Mouse (Mus musculus) intestine, embryonic 15.5 days (tissue): ENCODE data around the gene Rnf141. TPM values are rescaled to one million over a fixed set of nuclear protein-coding genes. Genes with fewer than 3 reads are reported as not detected.

Experiments
- ATAC-seq: fragments of 200-750 bp; cut with Nextera tagmentation; 2 replicates; pipeline ENCODE4 v1.8.0; 2017; ENCODE audit warnings: moderate TSS enrichment, moderate library complexity
- H3K27ac ChIP-seq: fragments of 300-500 bp; sonication (generic); 2 replicates; pipeline ENCODE4 v1.5.1; 2015; ENCODE audit warnings: mild to moderate bottlenecking, inconsistent platforms
- H3K27me3 ChIP-seq: fragments of 300-500 bp; sonication (generic); replicated peaks from 2 replicates; pipeline ENCODE4 v1.6.1; 2015; ENCODE audit warnings: inconsistent platforms
- H3K36me3 ChIP-seq: fragments of 300-500 bp; sonication (generic); 2 replicates; pipeline ENCODE4 v1.6.1; 2015; ENCODE audit warnings: inconsistent platforms
- H3K4me1 ChIP-seq: fragments of 300-500 bp; sonication (generic); replicated peaks from 2 replicates; pipeline ENCODE4 v1.6.1; 2015; ENCODE audit warnings: inconsistent platforms
- H3K4me2 ChIP-seq: fragments of 300-500 bp; sonication (generic); replicated peaks from 2 replicates; pipeline ENCODE4 v1.6.1; 2015; ENCODE audit warnings: mild to moderate bottlenecking, inconsistent platforms
- H3K4me3 ChIP-seq: fragments of 300-500 bp; sonication (generic); replicated peaks from 2 replicates; pipeline ENCODE4 v1.5.1; 2015; ENCODE audit warnings: inconsistent platforms
- H3K9ac ChIP-seq: fragments of 300-500 bp; sonication (generic); 2 replicates; pipeline ENCODE4 v1.6.1; 2015; ENCODE audit warnings: inconsistent platforms
- H3K9me3 ChIP-seq: fragments of 300-500 bp; sonication (generic); 2 replicates; pipeline ENCODE4 v1.6.1; 2016; ENCODE audit warnings: inconsistent platforms
- WGBS: fragments of 180-500 bp; shearing (Covaris S2); methylation state at CpG from one replicate; pipeline ENCODE4 v1.1.7; 2015; 5-methylcytosine and 5-hydroxymethylcytosine counted together
- polyA plus RNA-seq: library from polyadenylated mRNA; unstranded; fragments of >200 nt; fragmentation: Nextera tagmentation; extraction: Ambion mirVana; gene quantifications from 2 replicates; pipeline ENCODE4 v1.2.1, GENCODE M21; 2015

Gene Rnf141
- polyA plus RNA-seq, 1 experiment from 2014 or later = 41.8 TPM

GRCm38 (mm10) chr7:110855604-110856003 is 11.3 kb upstream of the Rnf141 start:
- H3K4me2 ChIP-seq = no peak overlapping the region
- H3K9me3 ChIP-seq = no peaks in the 10 kb centered on the region
- WGBS = 85% methylated on average over 1 of the region's 1 CpGs
- peaks cover 22% of the 10 kb centered on the region for H3K4me1 ChIP-seq
- H3K4me3 ChIP-seq = no peak overlapping the region
- H3K9ac ChIP-seq = no peak overlapping the region
- H3K27ac ChIP-seq = no peak overlapping the region
- H3K36me3 ChIP-seq = no peaks in the 10 kb centered on the region
- ATAC-seq = no peak
- H3K27me3 ChIP-seq = no peaks in the 10 kb centered on the region

DNA sequence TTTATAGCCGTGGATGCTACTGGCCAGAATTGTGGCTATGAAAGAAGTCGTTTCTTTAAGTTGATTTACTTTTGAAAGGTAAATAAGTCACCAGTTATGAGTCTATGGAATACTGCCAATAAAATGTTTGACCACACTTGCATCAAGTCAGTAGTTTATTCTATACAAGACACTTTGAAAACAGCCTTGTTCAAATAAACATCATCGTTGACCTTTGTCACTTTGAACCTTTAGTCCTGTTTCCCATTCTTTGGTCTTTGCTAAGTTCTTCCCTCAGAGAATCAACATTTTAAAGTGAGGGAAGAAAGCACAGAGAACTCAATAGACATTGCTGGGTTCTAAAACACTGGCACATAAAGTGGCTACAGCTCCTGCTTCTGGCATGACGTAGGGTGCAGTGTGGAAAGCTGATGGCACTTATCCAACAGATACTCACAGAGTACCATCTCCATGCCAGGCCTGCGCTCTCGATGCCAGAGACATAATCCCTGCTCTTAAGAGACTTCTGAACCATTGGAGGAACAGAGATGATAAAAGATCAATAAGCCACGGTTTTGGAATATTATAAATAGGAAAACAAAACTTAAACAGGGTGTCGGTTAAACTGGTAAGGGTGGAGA is 10.8 kb upstream of the Rnf141 start:
- no peak for ATAC-seq
- Histone ChIP-seq H3K4me1 (peaks cover 19% of the 10 kb centered on the region), H3K27ac (no peak overlapping the region), H3K9ac (no peak overlapping the region), H3K4me2 (no peak overlapping the region), H3K27me3 (no peaks in the 10 kb centered on the region), H3K36me3 (no peaks in the 10 kb centered on the region), H3K4me3 (no peak overlapping the region), H3K9me3 (no peaks in the 10 kb centered on the region)
- WGBS = 66% methylated on average over 8 of the region's 8 CpGs

DNA sequence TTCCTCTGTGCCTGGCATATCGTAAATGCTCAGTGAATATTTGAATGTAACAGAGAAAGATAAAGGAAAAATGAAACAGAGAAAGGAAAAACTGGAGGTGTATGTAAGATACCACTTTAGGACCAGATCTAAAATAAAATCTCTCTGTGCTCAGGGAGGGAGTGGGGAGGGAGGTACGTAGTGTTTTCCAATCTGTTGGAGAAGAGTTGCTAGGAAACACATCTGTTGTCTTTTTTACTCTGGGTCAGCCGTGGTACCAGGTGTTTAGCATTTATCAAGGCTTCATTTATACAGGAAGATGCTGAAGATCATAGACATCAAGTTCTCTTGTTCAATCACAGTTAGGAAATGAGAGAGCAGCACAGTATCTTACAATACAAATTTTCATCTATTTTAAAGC is 10.3 kb upstream of the Rnf141 start:
- no peaks in the 10 kb centered on the region for H3K9me3 ChIP-seq
- no peak overlapping the region for H3K4me3 ChIP-seq
- ATAC-seq = no peak
- peaks cover 13% of the 10 kb centered on the region for H3K4me1 ChIP-seq
- 51% methylated on average over 3 of the region's 3 CpGs for WGBS
- no peaks in the 10 kb centered on the region for H3K36me3 ChIP-seq
- H3K27ac ChIP-seq = no peak overlapping the region
- no peak overlapping the region for H3K9ac ChIP-seq
- no peak overlapping the region for H3K4me2 ChIP-seq
- no peaks in the 10 kb centered on the region for H3K27me3 ChIP-seq

- ATAC-seq = no peak
- Histone ChIP-seq H3K4me2 (no peak overlapping the region), H3K9me3 (no peaks in the 10 kb centered on the region), H3K9ac (no peak overlapping the region), H3K36me3 (no peaks in the 10 kb centered on the region), H3K27me3 (no peaks in the 10 kb centered on the region), H3K27ac (no peak overlapping the region), H3K4me3 (no peak overlapping the region), H3K4me1 (peaks cover 12% of the 10 kb centered on the region)
- WGBS = 49% methylated on average over 10 of the region's 10 CpGs
Observed at GRCm38 (mm10) chr7:110853611-110854010, 9.4 kb upstream of the Rnf141 start.

DNA sequence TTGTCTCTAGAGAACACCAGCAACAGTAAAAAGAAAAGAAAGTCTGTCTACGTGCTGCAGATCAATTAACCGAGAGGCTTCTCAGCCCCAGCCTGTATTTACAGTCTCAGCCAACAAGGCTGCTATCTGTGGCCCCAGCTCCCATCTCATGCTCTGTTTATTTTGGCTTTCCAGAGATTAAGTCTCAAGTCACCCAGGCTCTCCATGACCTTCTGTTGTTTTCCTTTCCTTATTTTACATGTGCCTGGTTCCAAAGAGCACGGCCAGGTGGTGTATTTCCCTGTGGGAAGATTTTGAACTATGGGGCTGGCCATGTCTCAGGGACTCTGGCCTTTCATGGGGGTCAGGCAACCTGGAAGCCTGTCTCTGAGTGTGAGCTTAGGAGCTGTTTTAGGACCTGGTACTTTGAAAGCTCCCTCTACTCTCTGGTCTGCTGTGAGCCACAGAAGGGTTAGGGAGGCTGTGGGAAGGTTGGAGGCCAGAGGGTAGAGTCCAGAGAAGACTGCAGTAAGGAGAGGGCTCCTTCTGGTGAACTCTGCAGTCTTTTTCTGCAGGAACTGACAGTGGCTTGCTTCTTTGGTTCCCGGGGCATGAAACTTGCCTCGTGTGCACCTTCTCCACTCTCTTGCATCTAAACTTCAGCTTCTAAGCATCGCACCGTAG is 7.4 kb upstream of the Rnf141 start:
- WGBS = 58% methylated on average over 7 of the region's 7 CpGs
- ATAC-seq = peak; percentile 82
- H3K27me3 ChIP-seq = no peaks in the 10 kb centered on the region
- peak overlapping the region; percentile 78 for H3K27ac ChIP-seq
- peak overlapping the region; percentile 12; the same call in 1 of the 2 replicates for H3K4me2 ChIP-seq
- H3K9me3 ChIP-seq = no peaks in the 10 kb centered on the region
- no peaks in the 10 kb centered on the region for H3K36me3 ChIP-seq
- H3K4me1 ChIP-seq = peaks cover 12% of the 10 kb centered on the region
- H3K4me3 ChIP-seq = no peak overlapping the region
- H3K9ac ChIP-seq = no peak overlapping the region

- Histone ChIP-seq H3K4me1 (peaks cover 8% of the 10 kb centered on the region; the same call in 1 of the 2 replicates), H3K27ac (no peak overlapping the region), H3K9me3 (no peaks in the 10 kb centered on the region), H3K4me3 (no peak overlapping the region), H3K27me3 (no peaks in the 10 kb centered on the region), H3K9ac (no peak overlapping the region), H3K4me2 (no peak overlapping the region), H3K36me3 (no peaks in the 10 kb centered on the region)
- no peak for ATAC-seq
- WGBS = 81% methylated on average over 1 of the region's 1 CpGs
Observed at GRCm38 (mm10) chr7:110848371-110848770, 4.1 kb upstream of the Rnf141 start.

GRCm38 (mm10) chr7:110847321-110847720 is 3.1 kb upstream of the Rnf141 start:
- Histone ChIP-seq H3K27me3 (no peaks in the 10 kb centered on the region), H3K27ac (no peak overlapping the region), H3K36me3 (no peaks in the 10 kb centered on the region), H3K4me1 (peaks cover 8% of the 10 kb centered on the region; the same call in 1 of the 2 replicates), H3K4me2 (no peak overlapping the region), H3K4me3 (no peak overlapping the region), H3K9ac (no peak overlapping the region), H3K9me3 (no peaks in the 10 kb centered on the region)
- ATAC-seq = no peak
- WGBS = 64% methylated on average over 2 of the region's 2 CpGs

DNA sequence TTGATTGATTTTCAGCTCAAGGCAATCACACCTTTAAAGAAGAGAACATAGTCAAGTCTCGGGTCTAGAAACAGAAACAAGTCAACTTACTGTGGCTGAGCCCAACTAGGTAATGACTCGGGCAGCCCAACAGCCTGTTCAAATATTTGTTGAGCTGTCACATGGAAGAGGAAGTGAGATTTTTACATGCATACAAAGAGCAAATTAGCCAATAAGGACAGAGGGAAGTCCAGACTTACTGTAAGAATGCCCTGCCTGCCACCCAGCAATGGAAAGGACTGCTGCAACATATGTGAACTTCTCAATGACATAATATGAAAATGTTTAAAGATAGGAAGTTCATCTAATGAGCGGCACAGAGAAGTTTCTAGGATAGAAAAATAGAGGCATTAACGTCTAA is 3.9 kb downstream of the Rnf141 start:
- no peaks in the 10 kb centered on the region for H3K36me3 ChIP-seq
- no peaks in the 10 kb centered on the region for H3K4me1 ChIP-seq
- no peak overlapping the region for H3K9ac ChIP-seq
- no peak overlapping the region for H3K4me2 ChIP-seq
- H3K27ac ChIP-seq = no peak overlapping the region
- no peaks in the 10 kb centered on the region for H3K27me3 ChIP-seq
- H3K9me3 ChIP-seq = no peaks in the 10 kb centered on the region
- no peak; the same call in 1 of the 2 replicates for ATAC-seq
- H3K4me3 ChIP-seq = no peak overlapping the region
- 52% methylated on average over 4 of the region's 4 CpGs for WGBS

DNA sequence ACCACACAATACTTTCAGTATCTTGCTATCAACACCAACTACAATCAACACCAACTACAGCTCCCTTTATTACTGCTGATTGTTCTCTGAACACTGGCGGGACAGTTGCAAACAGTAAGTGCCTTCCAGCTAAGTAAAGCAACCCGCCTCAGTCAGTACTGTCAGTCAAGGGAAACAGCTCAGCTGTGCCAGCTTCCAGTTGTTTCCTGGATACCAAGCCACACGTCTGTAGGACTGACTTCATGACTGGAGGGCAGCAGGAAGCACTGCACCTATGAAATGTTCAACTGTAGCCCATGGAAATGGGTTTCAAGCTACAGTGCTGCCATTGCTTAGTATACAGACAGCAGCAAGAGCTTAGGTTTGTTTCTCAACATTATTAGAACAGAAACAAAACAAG is 9.7 kb downstream of the Rnf141 start:
- H3K36me3 ChIP-seq = no peaks in the 10 kb centered on the region
- WGBS = 58% methylated on average over 3 of the region's 3 CpGs
- H3K9ac ChIP-seq = no peak overlapping the region
- H3K4me2 ChIP-seq = no peak overlapping the region
- H3K4me3 ChIP-seq = no peak overlapping the region
- no peaks in the 10 kb centered on the region for H3K4me1 ChIP-seq
- H3K9me3 ChIP-seq = no peaks in the 10 kb centered on the region
- no peak for ATAC-seq
- H3K27ac ChIP-seq = no peak overlapping the region
- H3K27me3 ChIP-seq = no peaks in the 10 kb centered on the region

DNA sequence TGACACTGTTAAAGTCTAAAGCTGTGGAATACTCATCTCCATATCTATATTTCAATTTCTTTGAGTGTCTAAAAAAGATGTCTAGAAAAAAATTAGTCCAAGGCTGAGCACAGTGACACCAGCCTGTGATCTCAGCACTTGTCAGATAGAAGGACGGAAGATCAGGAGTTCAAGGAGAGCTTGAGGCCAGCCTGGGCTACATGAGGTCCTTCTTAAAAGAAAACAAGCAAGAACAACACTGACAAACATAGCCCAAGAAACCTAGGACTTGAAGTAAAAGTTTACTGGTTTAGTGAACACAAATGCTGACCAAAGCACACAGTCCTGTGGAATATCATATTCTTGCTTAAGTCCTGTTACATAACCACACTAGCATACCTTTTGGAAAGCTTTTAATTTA is 10.2 kb downstream of the Rnf141 start:
- no peak overlapping the region for H3K9ac ChIP-seq
- no peak overlapping the region for H3K4me3 ChIP-seq
- peaks cover 5% of the 10 kb centered on the region; the same call in 1 of the 2 replicates for H3K36me3 ChIP-seq
- no peak overlapping the region for H3K4me2 ChIP-seq
- no peaks in the 10 kb centered on the region for H3K9me3 ChIP-seq
- no peaks in the 10 kb centered on the region for H3K4me1 ChIP-seq
- no peak overlapping the region for H3K27ac ChIP-seq
- WGBS = 94% methylated on average over 1 of the region's 1 CpGs
- no peaks in the 10 kb centered on the region for H3K27me3 ChIP-seq
- no peak for ATAC-seq

- Histone ChIP-seq H3K9me3 (no peaks in the 10 kb centered on the region), H3K4me3 (no peak overlapping the region), H3K36me3 (peaks cover 12% of the 10 kb centered on the region; the same call in 1 of the 2 replicates), H3K27ac (no peak overlapping the region), H3K4me1 (no peaks in the 10 kb centered on the region), H3K9ac (no peak overlapping the region), H3K27me3 (no peaks in the 10 kb centered on the region), H3K4me2 (no peak overlapping the region)
- no peak for ATAC-seq
- WGBS = 89% methylated on average over 1 of the region's 1 CpGs
Observed at GRCm38 (mm10) chr7:110833024-110833423, 11.2 kb downstream of the Rnf141 start.

DNA sequence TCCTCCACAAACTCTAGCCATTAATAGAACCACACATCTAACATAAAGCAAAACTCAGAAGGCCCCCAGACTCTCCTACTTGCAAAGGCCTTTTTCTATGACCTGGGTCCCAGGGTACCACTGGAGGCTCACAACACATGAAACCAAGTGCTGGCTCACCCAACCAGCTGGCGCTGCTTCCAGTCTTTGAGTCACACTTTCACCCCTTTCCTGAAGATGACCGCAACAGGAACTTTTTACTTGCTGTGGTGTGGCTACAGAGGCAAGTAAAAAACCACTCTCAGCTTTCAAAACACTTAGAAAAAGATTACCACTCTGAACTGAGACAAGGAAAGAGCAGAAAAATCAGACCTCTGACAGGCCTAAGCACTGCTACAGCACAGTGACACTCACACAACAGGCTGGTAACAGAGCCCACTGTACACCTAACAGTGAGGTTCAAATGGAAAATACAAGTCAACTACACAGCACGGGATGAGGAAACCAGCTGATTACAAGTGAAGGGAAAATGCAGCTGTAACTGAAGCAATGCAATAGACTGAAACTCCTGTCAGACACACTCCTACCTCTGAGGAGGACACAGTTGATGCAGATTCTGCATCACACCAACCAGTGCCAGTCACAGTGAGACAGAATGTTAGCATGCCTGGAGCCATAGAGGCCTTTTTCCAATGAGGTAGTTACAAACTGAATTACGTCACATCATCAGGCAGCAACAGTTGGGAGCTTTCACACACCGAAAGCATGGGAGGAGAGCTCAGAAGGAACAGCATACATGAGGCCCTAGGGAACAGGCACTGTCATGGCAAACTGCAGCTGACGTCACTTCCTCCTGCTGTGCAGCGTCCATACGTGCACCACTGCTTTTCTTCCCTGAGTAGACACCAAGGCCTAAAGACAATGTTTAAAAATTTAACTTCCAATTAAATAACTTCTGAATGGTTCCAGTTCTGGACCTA is 20.0 kb downstream of the Rnf141 start:
- H3K4me3 ChIP-seq = no peak overlapping the region
- no peaks in the 10 kb centered on the region for H3K9me3 ChIP-seq
- 82% methylated on average over 8 of the region's 8 CpGs for WGBS
- H3K27ac ChIP-seq = no peak overlapping the region
- no peak overlapping the region for H3K4me2 ChIP-seq
- no peak for ATAC-seq
- no peak overlapping the region for H3K9ac ChIP-seq
- no peaks in the 10 kb centered on the region for H3K27me3 ChIP-seq
- 0 out of 2 replicates have a peak, but pooled peaks cover 2% of the 10 kb centered on the region for H3K4me1 ChIP-seq
- peaks cover 22% of the 10 kb centered on the region; the same call in 1 of the 2 replicates for H3K36me3 ChIP-seq
